Comparison of ENCODE assay signal across 8 mouse cellular contexts in genomic region chr11:53466231-53466971, GRCm38 (mm10). TPM values are rescaled to one million over a fixed set of nuclear protein-coding genes. Genes with fewer than 3 reads are reported as not detected.
A peak's percentile ranks its signal among the peaks of the same experiment; 100 is the strongest.
DNase-seq lines count a peak whose midpoint lies in the region; ATAC-seq and TF ChIP-seq lines count a peak whose summit lies in the region.

No protein-coding gene starts in this region.

- no peak for TF ChIP-seq POLR2A in lung, adult 2 months (IDR thresholded peaks at IDR 0.05; ENCODE audit: borderline replicate concordance, extremely low read depth, low read depth, low read length)
- TF ChIP-seq POLR2A in olfactory bulb, adult 2 months (IDR thresholded peaks at IDR 0.05; ENCODE audit: insufficient read depth, low read depth, low read length), result no peak

- H3K4me3 ChIP-seq in ES-E14 (ENCODE audit: insufficient read depth in 1 of 2, low read depth in 1 of 2, low read length in 2 of 2, poor library complexity in 1 of 2, severe bottlenecking in 1 of 2), result peak overlapping the region; percentile 62 to 71
- H3K4me3 ChIP-seq in layer of hippocampus, adult 2 months, result peak overlapping the region; percentile 48
- peak overlapping the region; percentile 48 for H3K4me3 ChIP-seq in lung, adult 2 months (replicated peaks; ENCODE audit: extremely low read depth, low read depth, low read length)
- peak overlapping the region; percentile 47 for H3K4me3 ChIP-seq in olfactory bulb, adult 2 months (ENCODE audit: insufficient read depth, low read depth, low read length)

- peak; percentile 80 for DNase-seq in ES-E14 (ENCODE audit: low read depth, low spot score)
- DNase-seq in cerebellum, adult 9-10 months, result peak; percentile 90
- DNase-seq in heart, postnatal 4 days, result peak; percentile 87
- peak; percentile 83 to 89 for DNase-seq in layer of hippocampus, adult 2 months (ENCODE audit: low spot score in 2 of 2)
- peak; percentile 75 for DNase-seq in lung, adult 2 months
- DNase-seq in thymus, postnatal 25 days, result peak; percentile 49

- no peak overlapping the region for H3K27ac ChIP-seq in ES-E14 (ENCODE audit: insufficient read depth, low read depth, low read length, poor library complexity, severe bottlenecking)
- H3K27ac ChIP-seq in layer of hippocampus, adult 2 months, result peak overlapping the region; percentile 90
- no peak overlapping the region for H3K27ac ChIP-seq in olfactory bulb, adult 2 months (ENCODE audit: insufficient read depth, low read depth, low read length)

- peak; percentile 44 for ATAC-seq in frontal cortex, adult (ENCODE audit: low TSS enrichment)

- peak overlapping the region; percentile 62 for H3K9ac ChIP-seq in ES-E14 (ENCODE audit: insufficient read depth, low read depth, low read length, poor library complexity, severe bottlenecking)

- WGBS in lung, adult 2 months, result 17% methylated on average over 40 of the region's 40 CpGs
- 8% methylated on average over 40 of the region's 40 CpGs for WGBS in olfactory bulb, adult 2 months

- in situ Hi-C loops in ES-E14 (cut with MboI; ENCODE audit: low sequenced_read_pairs in 2 of 2, unreplicated experiment in 2 of 2), result no loop called here

- H3K9me3 ChIP-seq in ES-E14 (ENCODE audit: control insufficient read depth, insufficient read depth, low read depth, low read length), result no peaks in the 10 kb centered on the region

- TF ChIP-seq CTCF in layer of hippocampus, adult 2 months (conservative IDR thresholded peaks at IDR 0.05), result peak; percentile 95
- TF ChIP-seq CTCF in lung, adult 2 months (IDR thresholded peaks at IDR 0.05; ENCODE audit: insufficient read depth, low read length), result peak; percentile 70
- TF ChIP-seq CTCF in olfactory bulb, adult 2 months (IDR thresholded peaks at IDR 0.05; ENCODE audit: insufficient read depth, low read depth, low read length), result peak; percentile 86

- H3K36me3 ChIP-seq in ES-E14 (ENCODE audit: control insufficient read depth, insufficient read depth, low read length, poor library complexity, severe bottlenecking), result no peaks in the 10 kb centered on the region

- H3K4me1 ChIP-seq in ES-E14 (ENCODE audit: control insufficient read depth in 2 of 2, insufficient read depth in 2 of 2, low read length in 2 of 2, poor library complexity in 1 of 2), result peaks cover 3 to 5% of the 10 kb centered on the region in 2 experiments; a peak in 3 of 4 replicates
- H3K4me1 ChIP-seq in lung, adult 2 months (ENCODE audit: control insufficient read depth, insufficient read depth, low read length), result no peaks in the 10 kb centered on the region; the same call in 1 of the 2 replicates
- peaks cover 37% of the 10 kb centered on the region for H3K4me1 ChIP-seq in olfactory bulb, adult 2 months (ENCODE audit: control insufficient read depth, insufficient read depth, low read length)

TF ChIP-seq in ES-E14, 5 proteins besides CTCF, POLR2A, EP300 and RAD21:
- TF ChIP-seq CHD2 (IDR thresholded peaks at IDR 0.05; ENCODE audit: low read depth, low read length) (no peak), ZC3H11A (IDR thresholded peaks at IDR 0.05; ENCODE audit: borderline replicate concordance, low read depth, low read length) (no peak), HCFC1 (IDR thresholded peaks at IDR 0.05; ENCODE audit: borderline replicate concordance, insufficient read depth, low read length) (peak; percentile 36; the same call in 1 of the 2 replicates), ZNF384 (IDR thresholded peaks at IDR 0.05; ENCODE audit: low read depth, low read length) (no peak), MAFK (IDR thresholded peaks at IDR 0.05; ENCODE audit: insufficient read depth, low read depth, low read length) (peak; percentile 67; the same call in 1 of the 2 replicates)

RNA-seq across cellular contexts. Expression of gene Gm9837, which starts 3.9 kb away (rescaled TPM):
- not detected in 2 replicates for total RNA-seq in ES-E14 (2012; rRNA removed)
- not detected for total RNA-seq in heart, postnatal 4 days (2021)
- total RNA-seq in layer of hippocampus, adult 2 months (2021), result under 1 TPM in 1 of 2 experiments, not detected in 1; 0.52 TPM
- not detected in 2 replicates for polyA plus RNA-seq in lung, adult 2 months (2012; rRNA removed)
- polyA plus RNA-seq in olfactory bulb, adult 2 months (2012; ENCODE audit: insufficient read depth, insufficient read length, low replicate concordance, missing spikeins), result not detected in 2 replicates

RNA-seq across cellular contexts. Expression of gene Shroom1, which starts 9.4 kb away (rescaled TPM):
- 0.74 and 1.7 TPM in 2 replicates for total RNA-seq in ES-E14 (2012; rRNA removed)
- total RNA-seq in heart, postnatal 4 days (2021), result 1 to 10 TPM in 1 of 2 experiments, under 1 TPM in 1; 0.93 to 1.1 TPM
- 1 to 10 TPM; 4.8 to 5.1 TPM for total RNA-seq in layer of hippocampus, adult 2 months (2021)
- 3.0 and 3.2 TPM in 2 replicates for polyA plus RNA-seq in lung, adult 2 months (2012; rRNA removed)
- not detected in 2 replicates for polyA plus RNA-seq in olfactory bulb, adult 2 months (2012; ENCODE audit: insufficient read depth, insufficient read length, low replicate concordance, missing spikeins)

RNA-seq across cellular contexts. Expression of gene Gm10447, which starts 9.5 kb away (rescaled TPM):
- not detected in 2 replicates for total RNA-seq in ES-E14 (2012; rRNA removed)
- not detected for total RNA-seq in heart, postnatal 4 days (2021)
- under 1 TPM; 0.20 to 0.26 TPM for total RNA-seq in layer of hippocampus, adult 2 months (2021)
- polyA plus RNA-seq in lung, adult 2 months (2012; rRNA removed), result 0.25 TPM in 2 replicates
- not detected in 2 replicates for polyA plus RNA-seq in olfactory bulb, adult 2 months (2012; ENCODE audit: insufficient read depth, insufficient read length, low replicate concordance, missing spikeins)

RNA-seq across cellular contexts. Expression of gene Gm9945, which starts 13.6 kb away (rescaled TPM):
- total RNA-seq in ES-E14 (2012; rRNA removed), result not detected in 2 replicates
- not detected for total RNA-seq in heart, postnatal 4 days (2021)
- 1 to 10 TPM; 2.5 to 3.4 TPM for total RNA-seq in layer of hippocampus, adult 2 months (2021)
- not detected in 2 replicates for polyA plus RNA-seq in lung, adult 2 months (2012; rRNA removed)
- polyA plus RNA-seq in olfactory bulb, adult 2 months (2012; ENCODE audit: insufficient read depth, insufficient read length, low replicate concordance, missing spikeins), result not detected in 2 replicates

RNA-seq across cellular contexts. Expression of gene Sowaha, which starts 13.7 kb away (rescaled TPM):
- total RNA-seq in ES-E14 (2012; rRNA removed), result 0.11 and 0.13 TPM in 2 replicates
- under 1 TPM; 0.07 to 0.27 TPM for total RNA-seq in heart, postnatal 4 days (2021)
- total RNA-seq in layer of hippocampus, adult 2 months (2021), result 100 to 1,000 TPM; 137 to 142 TPM
- polyA plus RNA-seq in lung, adult 2 months (2012; rRNA removed), result 0.86 and 0.98 TPM in 2 replicates
- not detected in 2 replicates for polyA plus RNA-seq in olfactory bulb, adult 2 months (2012; ENCODE audit: insufficient read depth, insufficient read length, low replicate concordance, missing spikeins)
